Comparison of ENCODE assay signal across 19 mouse cellular contexts in the genomic region with DNA sequence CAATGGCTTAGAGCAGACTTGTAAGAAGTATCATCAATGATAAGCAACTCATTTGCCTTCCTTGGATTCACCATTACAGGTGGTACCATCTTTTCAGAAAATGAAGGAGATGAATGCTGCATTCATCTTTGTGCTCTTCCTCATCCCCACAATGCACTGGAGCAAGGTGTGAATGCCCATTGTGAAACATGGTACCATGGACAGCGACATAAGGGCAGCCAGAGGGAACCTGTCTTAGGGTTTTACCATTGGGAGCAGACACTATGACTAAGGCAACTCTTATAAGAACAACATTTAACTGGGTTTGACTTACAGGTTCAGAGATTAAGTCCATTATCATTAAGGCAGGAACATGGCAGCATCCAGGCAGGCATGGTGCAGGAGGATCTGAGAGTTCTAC.
DNase-seq lines count a peak whose midpoint lies in the region; ATAC-seq and TF ChIP-seq lines count a peak whose summit lies in the region.
"Had no signal": no experiment of that assay in that cellular context is flagged by ENCODE, and none has a peak within 500 bp of the region (broad histone marks: within the 10 kb centered on the region; RNA-seq: fewer than 3 reads in every experiment).

No protein-coding gene starts in this region.

- ATAC-seq in liver, postnatal 0 days: no peak
- ATAC-seq: forebrain, postnatal 0 days; liver, embryonic 12.5 days; midbrain, embryonic 13.5 days had no signal

- no peaks in the 10 kb centered on the region for H3K9me3 ChIP-seq in liver, postnatal 0 days (ENCODE audit: low read length)
- H3K9me3 ChIP-seq: heart, embryonic 10.5 days; liver, embryonic 12.5 days; stomach, embryonic 15.5 days had no signal

- H3K36me3 ChIP-seq in liver, postnatal 0 days (replicated peaks; ENCODE audit: insufficient read depth, low read length): no peaks in the 10 kb centered on the region
- H3K36me3 ChIP-seq: heart, embryonic 10.5 days; hindbrain, embryonic 13.5 days; liver, embryonic 12.5 days; midbrain, embryonic 13.5 days; stomach, embryonic 15.5 days had no signal

- H3K4me3 ChIP-seq in liver, postnatal 0 days (ENCODE audit: low read depth, low read length): no peak overlapping the region
- H3K4me3 ChIP-seq: erythroblast, embryonic 14.5 days; heart, embryonic 10.5 days; hindbrain, embryonic 13.5 days; liver, embryonic 12.5 days; midbrain, embryonic 13.5 days; stomach, embryonic 15.5 days had no signal

- H3K9ac ChIP-seq in liver, postnatal 0 days (replicated peaks): no peak overlapping the region
- H3K9ac ChIP-seq: forebrain, postnatal 0 days; hindbrain, embryonic 13.5 days; liver, embryonic 12.5 days; midbrain, embryonic 13.5 days; stomach, embryonic 15.5 days had no signal

- no peak for TF ChIP-seq CTCF in liver, postnatal 0 days (IDR thresholded peaks at IDR 0.05; ENCODE audit: low read depth)

- no peak for TF ChIP-seq EP300 in liver, postnatal 0 days (IDR thresholded peaks at IDR 0.05; ENCODE audit: low read depth)

- no peaks in the 10 kb centered on the region for H3K4me1 ChIP-seq in liver, postnatal 0 days (ENCODE audit: insufficient read depth)
- H3K4me1 ChIP-seq: heart, embryonic 10.5 days; hindbrain, embryonic 13.5 days; liver, embryonic 12.5 days; midbrain, embryonic 13.5 days; stomach, embryonic 15.5 days had no signal

- H3K27ac ChIP-seq in liver, postnatal 0 days (ENCODE audit: low read depth): no peak overlapping the region
- H3K27ac ChIP-seq: heart, embryonic 10.5 days; hindbrain, embryonic 13.5 days; liver, embryonic 12.5 days; midbrain, embryonic 13.5 days; stomach, embryonic 15.5 days had no signal

- no peaks in the 10 kb centered on the region for H3K27me3 ChIP-seq in liver, postnatal 0 days (ENCODE audit: insufficient read depth, low read length)
- H3K27me3 ChIP-seq: hindbrain, embryonic 13.5 days; liver, embryonic 12.5 days; midbrain, embryonic 13.5 days; stomach, embryonic 15.5 days had no signal

- no peak overlapping the region for H3K4me2 ChIP-seq in liver, postnatal 0 days (ENCODE audit: low read depth, low read length)
- H3K4me2 ChIP-seq: hindbrain, embryonic 13.5 days; liver, embryonic 12.5 days; midbrain, embryonic 13.5 days; stomach, embryonic 15.5 days had no signal

- DNase-seq in heart, postnatal 10 days: peak; percentile 2 to 20
- no peak for DNase-seq in heart, postnatal 36 days
- DNase-seq in 416B (ENCODE audit: low read depth) (peak; percentile 21), R1 (ENCODE audit: low read depth, low spot score) (peak; percentile 36)
- peak; percentile 43 for DNase-seq in forelimb bud, embryonic 11.5 days (ENCODE audit: low read depth, low spot score)
- no peak for DNase-seq in urinary bladder, adult 18-20 months (ENCODE audit: low spot score in 2 of 2)
- DNase-seq in liver, postnatal 0 days: no peak
- DNase-seq in right cerebral cortex, postnatal 10 days (ENCODE audit: low spot score in 2 of 2): no peak
- DNase-seq: cerebellum, postnatal 10 days; forebrain, postnatal 0 days; gastrocnemius, postnatal 25 days; kidney, adult 8-10 months; thymus, postnatal 25 days had no signal

- WGBS in liver, postnatal 0 days (ENCODE audit: insufficient replicate concordance): 21% methylated on average over 1 of the region's 1 CpGs

- intact Hi-C loops in heart, postnatal 10 days (cut with DNase I): no loop called here
- intact Hi-C loops in heart, postnatal 36 days (cut with DNase I): no loop called here

Comparison
In these comparisons a context has a peak if more than half of its experiments do, and no peak if none do; other contexts are left out.
1. DNase-seq: peak in heart, postnatal 10 days (2 of 2), 416B (single experiment), R1 (single experiment) and forelimb bud, embryonic 11.5 days (single experiment); none in heart, postnatal 36 days (0 of 2), urinary bladder, adult 18-20 months (0 of 2), liver, postnatal 0 days (single experiment) and right cerebral cortex, postnatal 10 days (0 of 2).